Mouse (Mus musculus): Measurements from ENCODE around the gene Pxylp1. TPM values are rescaled to one million over a fixed set of nuclear protein-coding genes. Genes with fewer than 3 reads are reported as not detected.
"Not testable (repeated sequence)": the region's sequence is repeated elsewhere in the genome, so short reads cannot be mapped to it uniquely, and the experiment has no call there.

The Pxylp1 gene
- 6.6 and 7.6 TPM in 2 replicates for polyA plus RNA-seq (2012; rRNA removed)

GRCm38 (mm10) chr9:96892546-96892945 is at the start of gene Pxylp1:
Pxylp1 (minus strand) TSS chr9:96892669.
- DNase-seq (ENCODE audit: low spot score): no peak

- no peak for DNase-seq (ENCODE audit: low spot score)
Measured at GRCm38 (mm10) chr9:96938887-96939286, 46.4 kb upstream of the Pxylp1 start.

GRCm38 (mm10) chr9:96936427-96936826 is 44.0 kb upstream of the Pxylp1 start:
- DNase-seq (ENCODE audit: low spot score): not testable (repeated sequence)

GRCm38 (mm10) chr9:96935556-96936300 is 43.3 kb upstream of the Pxylp1 start:
- DNase-seq (ENCODE audit: low spot score): no peak

GRCm38 (mm10) chr9:96934816-96935215 is 42.3 kb upstream of the Pxylp1 start:
- no peak for DNase-seq (ENCODE audit: low spot score)

GRCm38 (mm10) chr9:96932751-96933150 is 40.3 kb upstream of the Pxylp1 start:
- DNase-seq (ENCODE audit: low spot score): no peak

- no peak for DNase-seq (ENCODE audit: low spot score)
Measured at GRCm38 (mm10) chr9:96923577-96924316, 31.3 kb upstream of the Pxylp1 start.

- DNase-seq (ENCODE audit: low spot score): no peak
Measured at GRCm38 (mm10) chr9:96923119-96923518, 30.6 kb upstream of the Pxylp1 start.

GRCm38 (mm10) chr9:96916620-96917538 is 24.4 kb upstream of the Pxylp1 start:
- peak; percentile 85 for DNase-seq (ENCODE audit: low spot score)

GRCm38 (mm10) chr9:96916076-96916475 is 23.6 kb upstream of the Pxylp1 start:
- DNase-seq (ENCODE audit: low spot score): no peak

GRCm38 (mm10) chr9:96914851-96915250 is 22.4 kb upstream of the Pxylp1 start:
- no peak for DNase-seq (ENCODE audit: low spot score)

GRCm38 (mm10) chr9:96914005-96914404 is 21.5 kb upstream of the Pxylp1 start:
- DNase-seq (ENCODE audit: low spot score): no peak

GRCm38 (mm10) chr9:96909503-96909902 is 17.0 kb upstream of the Pxylp1 start:
- no peak for DNase-seq (ENCODE audit: low spot score)

GRCm38 (mm10) chr9:96908737-96909136 is 16.3 kb upstream of the Pxylp1 start:
- no peak for DNase-seq (ENCODE audit: low spot score)

GRCm38 (mm10) chr9:96904360-96905355 is 12.2 kb upstream of the Pxylp1 start:
- DNase-seq (ENCODE audit: low spot score): no peak

- DNase-seq (ENCODE audit: low spot score): no peak
Measured at GRCm38 (mm10) chr9:96899717-96900116, 7.2 kb upstream of the Pxylp1 start.

- no peak for DNase-seq (ENCODE audit: low spot score)
Measured at GRCm38 (mm10) chr9:96899004-96899403, 6.5 kb upstream of the Pxylp1 start.

- no peak for DNase-seq (ENCODE audit: low spot score)
Measured at GRCm38 (mm10) chr9:96896690-96897089, 4.2 kb upstream of the Pxylp1 start.

GRCm38 (mm10) chr9:96893582-96893981 is 1.1 kb upstream of the Pxylp1 start:
- no peak for DNase-seq (ENCODE audit: low spot score)

Data from urinary bladder, adult 2 months (tissue).